Mouse (Mus musculus) heart, postnatal 0 days (tissue): ENCODE results near the gene Slc44a4. TPM values are rescaled to one million over a fixed set of nuclear protein-coding genes. Genes with fewer than 3 reads are reported as not detected.
"Not testable (repeated sequence)": the region's sequence is repeated elsewhere in the genome, so short reads cannot be mapped to it uniquely, and the experiment has no call there.

Experiments used
- ATAC-seq: fragments of 200-750 bp; cut with Nextera tagmentation; 2 replicates; pipeline ENCODE4 v1.8.0; 2017; ENCODE audit warnings: low read depth, moderate number of reproducible peaks, moderate library complexity; ENCODE audit not compliant: insufficient read depth
- DNase-seq: peaks from one replicate; pipeline ENCODE4 v3.0.0-alpha.2; 2016; ENCODE audit warnings: low spot score
- H3K27ac ChIP-seq: fragments of 300-500 bp; sonication (generic); 2 replicates; pipeline ENCODE4 v1.5.1; 2014; ENCODE audit warnings: low read depth, mild to moderate bottlenecking
- H3K27me3 ChIP-seq: fragments of 300-500 bp; sonication (generic); 2 replicates; pipeline ENCODE4 v1.6.1; 2014; ENCODE audit warnings: low read length, mixed read lengths; ENCODE audit not compliant: control insufficient read depth, insufficient read depth
- H3K36me3 ChIP-seq: fragments of 300-500 bp; sonication (generic); replicated peaks from 2 replicates; pipeline ENCODE4 v1.6.1; 2014; ENCODE audit warnings: low read length, mixed read lengths; ENCODE audit not compliant: control insufficient read depth, insufficient read depth
- H3K4me1 ChIP-seq: fragments of 300-500 bp; sonication (generic); 2 replicates; pipeline ENCODE4 v1.6.1; 2014; ENCODE audit warnings: antibody characterized with exemption; ENCODE audit not compliant: control insufficient read depth, insufficient read depth
- H3K4me2 ChIP-seq: fragments of 300-500 bp; sonication (generic); 2 replicates; pipeline ENCODE4 v1.6.1; 2014; ENCODE audit warnings: low read depth, mild to moderate bottlenecking, low read length, moderate library complexity
- H3K4me3 ChIP-seq: fragments of 300-500 bp; sonication (generic); 2 replicates; pipeline ENCODE4 v1.5.1; 2014; ENCODE audit warnings: low read depth, low read length
- H3K9ac ChIP-seq: fragments of 300-500 bp; sonication (generic); replicated peaks from 2 replicates; pipeline ENCODE4 v1.6.1; 2014; ENCODE audit warnings: low read depth, low read length, mixed read lengths
- H3K9me3 ChIP-seq: fragments of 300-500 bp; sonication (generic); replicated peaks from 2 replicates; pipeline ENCODE4 v1.6.1; 2016; ENCODE audit warnings: low read length; ENCODE audit not compliant: control insufficient read depth
- CTCF ChIP-seq: IDR thresholded peaks from 2 replicates; pipeline ENCODE4 v1.5.1; 2016; ENCODE audit warnings: antibody characterized with exemption, control low read depth, low read depth
- EP300 ChIP-seq: IDR thresholded peaks from 2 replicates; pipeline ENCODE4 v1.6.1; 2016; ENCODE audit warnings: antibody characterized with exemption, low read depth
- WGBS: fragments of 180-500 bp; shearing (Covaris S2); extraction: QIAGEN DNeasy Blood & Tissue Kit; methylation state at CpG from one replicate; pipeline ENCODE4 v1.1.7; 2014; 5-methylcytosine and 5-hydroxymethylcytosine counted together
- polyA plus RNA-seq: library from polyadenylated mRNA; unstranded; fragments of >200 nt; fragmentation: Nextera tagmentation; extraction: Ambion mirVana; gene quantifications from 2 replicates; pipeline ENCODE4 v1.2.1, GENCODE M21; 2015
- total RNA-seq: library from RNA; depleted of rRNA; stranded (reverse); fragments of >200 nt; gene quantifications from 2 replicates; pipeline ENCODE4 v1.2.3, GENCODE M21; 2014; ENCODE audit warnings: low replicate concordance

The Slc44a4 gene
- total and polyA plus RNA-seq, 2 experiments from 2014 or later = not detected

DNA sequence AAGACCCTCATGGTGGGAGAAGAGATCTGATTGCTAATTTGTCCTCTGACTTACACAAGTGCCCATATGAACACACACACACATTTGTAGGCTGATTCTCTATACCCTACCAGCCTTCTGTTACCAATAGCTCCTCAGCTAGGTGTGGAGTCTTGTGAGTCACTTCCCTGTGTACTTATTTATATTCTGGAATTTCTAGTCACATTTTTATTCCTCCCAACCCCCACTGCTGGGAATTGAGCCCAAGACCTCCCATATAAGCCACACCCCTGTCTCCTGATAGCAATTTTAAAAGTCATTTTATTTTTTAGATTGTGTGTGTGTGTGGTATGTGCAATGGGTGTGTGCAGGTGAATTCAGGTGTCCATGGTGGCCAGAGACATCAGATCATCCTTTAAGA lies 30.1 kb downstream of the Slc44a4 start:
- Histone ChIP-seq H3K9ac (0 out of 2 replicates have a peak overlapping the region, but pooled peaks have one; percentile 30), H3K4me2 (no peak overlapping the region), H3K27ac (no peak overlapping the region), H3K27me3 (no peaks in the 10 kb centered on the region), H3K36me3 (no peaks in the 10 kb centered on the region), H3K4me3 (no peak overlapping the region), H3K9me3 (no peaks in the 10 kb centered on the region), H3K4me1 (0 out of 2 replicates have a peak, but pooled peaks cover 6% of the 10 kb centered on the region)
- TF ChIP-seq CTCF (no peak), EP300 (no peak)
- ATAC-seq (no peak), DNase-seq (no peak)

DNA sequence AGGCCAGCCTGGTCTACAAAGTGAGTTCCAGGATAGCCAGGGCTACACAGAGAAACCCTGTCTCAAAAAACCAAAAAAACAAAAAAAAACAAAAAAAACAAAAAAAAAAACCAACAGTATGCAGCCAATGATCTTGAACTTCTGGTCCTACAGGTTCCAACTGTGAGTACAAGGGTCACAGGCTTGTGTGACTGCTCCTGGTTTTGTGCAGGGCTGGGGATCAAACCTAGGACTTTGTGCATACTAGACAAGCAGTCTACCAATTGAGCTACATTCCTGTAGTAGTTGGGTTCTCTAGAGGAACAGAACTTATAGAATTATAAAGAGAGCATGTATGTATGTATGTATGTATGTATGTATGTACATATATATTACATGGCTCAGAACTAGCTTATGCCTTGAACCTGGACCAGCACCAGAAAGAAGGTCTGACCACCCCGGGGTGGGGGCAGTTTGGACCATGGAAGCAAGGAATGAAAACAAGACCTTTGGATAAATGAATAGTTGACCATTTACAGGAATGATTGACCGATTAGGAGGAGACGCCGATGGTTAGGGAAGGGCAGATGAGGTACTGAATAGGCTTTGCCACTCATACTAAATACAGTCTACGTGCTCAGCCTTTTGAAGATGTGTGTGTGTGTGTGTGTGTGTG lies 32.3 kb downstream of the Slc44a4 start:
- Histone ChIP-seq H3K4me3 (no peak overlapping the region), H3K4me2 (no peak overlapping the region), H3K27me3 (no peaks in the 10 kb centered on the region), H3K9ac (no peak overlapping the region), H3K27ac (no peak overlapping the region), H3K4me1 (peaks cover 5% of the 10 kb centered on the region; the same call in 1 of the 2 replicates), H3K36me3 (peaks cover 15% of the 10 kb centered on the region), H3K9me3 (no peaks in the 10 kb centered on the region)
- ATAC-seq (no peak), DNase-seq (no peak)
- TF ChIP-seq CTCF = no peak
- no peak for TF ChIP-seq EP300
- WGBS = 86% methylated on average over 5 of the region's 5 CpGs

DNA sequence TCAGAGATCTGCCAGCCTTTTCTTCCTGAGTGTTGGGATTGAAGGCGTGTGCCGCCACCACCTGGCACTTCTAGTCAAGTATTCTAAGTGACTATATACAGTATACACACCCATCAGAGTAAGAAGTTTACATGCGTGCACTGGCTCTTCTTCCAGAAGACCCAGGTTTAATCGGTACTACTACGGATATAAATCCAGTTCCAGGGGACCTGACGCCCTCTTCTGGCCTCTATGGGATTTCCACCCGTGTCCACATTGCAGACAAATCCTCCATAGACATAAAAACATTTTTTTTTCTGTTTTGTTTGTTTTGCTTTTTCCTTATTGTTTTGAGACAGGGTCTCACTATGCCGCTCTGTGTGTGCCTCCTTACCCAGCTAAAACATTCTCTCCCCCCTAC lies 33.3 kb downstream of the Slc44a4 start:
- Histone ChIP-seq H3K4me2 (no peak overlapping the region), H3K4me1 (no peaks in the 10 kb centered on the region; the same call in 1 of the 2 replicates), H3K27me3 (no peaks in the 10 kb centered on the region), H3K4me3 (no peak overlapping the region), H3K36me3 (peaks cover 15% of the 10 kb centered on the region), H3K9me3 (no peaks in the 10 kb centered on the region), H3K27ac (no peak overlapping the region), H3K9ac (no peak overlapping the region)
- ATAC-seq (no peak), DNase-seq (no peak)
- TF ChIP-seq EP300 = no peak
- peak; percentile 43 for TF ChIP-seq CTCF
- 22% methylated on average over 8 of the region's 8 CpGs for WGBS

GRCm38 (mm10) chr17:34948721-34949552 lies 34.7 kb downstream of the Slc44a4 start:
- not testable (repeated sequence) for H3K4me2 ChIP-seq, H3K4me3 ChIP-seq, H3K9ac ChIP-seq, DNase-seq, H3K27me3 ChIP-seq, H3K9me3 ChIP-seq, H3K27ac ChIP-seq, ATAC-seq, H3K4me1 ChIP-seq
- WGBS = 57% methylated on average over 9 of the region's 9 CpGs
- H3K36me3 ChIP-seq = peaks cover 15% of the 10 kb centered on the region

DNA sequence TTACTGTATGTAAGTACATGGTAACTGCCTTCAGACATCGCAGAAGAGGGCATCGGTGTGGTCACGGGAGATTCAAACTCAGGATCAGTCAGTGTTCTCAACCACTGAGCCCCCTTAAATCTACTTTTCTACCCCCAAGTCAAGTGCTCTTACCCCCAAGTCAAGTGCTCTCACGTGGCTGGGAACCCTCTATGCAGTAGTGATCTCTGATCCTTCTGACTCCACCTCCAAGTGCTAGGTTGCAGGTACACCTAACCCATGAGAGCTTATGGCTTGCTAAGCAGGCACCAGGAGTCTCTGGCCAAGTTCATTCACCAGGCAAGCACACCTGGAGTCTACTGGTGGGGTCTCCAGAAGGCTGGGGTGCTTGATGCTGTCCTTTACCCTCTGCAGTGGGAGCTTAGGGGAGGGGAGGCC lies 35.3 kb downstream of the Slc44a4 start:
- no peak for ATAC-seq
- H3K4me3 ChIP-seq = no peak overlapping the region

More for the DNA sequence above, 35.3 kb downstream of the Slc44a4 start:
- H3K4me2 ChIP-seq = no peak overlapping the region
- DNase-seq = no peak
- H3K27ac ChIP-seq = no peak overlapping the region
- WGBS = 35% methylated on average over 4 of the region's 4 CpGs
- H3K9ac ChIP-seq = no peak overlapping the region
- peaks cover 15% of the 10 kb centered on the region for H3K36me3 ChIP-seq
- no peaks in the 10 kb centered on the region for H3K27me3 ChIP-seq
- TF ChIP-seq CTCF = no peak
- H3K4me1 ChIP-seq = no peaks in the 10 kb centered on the region; the same call in 1 of the 2 replicates
- no peaks in the 10 kb centered on the region for H3K9me3 ChIP-seq
